In genomic region chr16:95749291-95750103, GRCm38 (mm10) we compare ENCODE assay signal across 10 mouse cellular contexts. TPM values are rescaled to one million over a fixed set of nuclear protein-coding genes. Genes with fewer than 3 reads are reported as not detected.
DNase-seq lines count a peak whose midpoint lies in the region; ATAC-seq lines count a peak whose summit lies in the region.
"Had no signal": no experiment of that assay in that cellular context is flagged by ENCODE, and none has a peak within 500 bp of the region (broad histone marks: within the 10 kb centered on the region; RNA-seq: fewer than 3 reads in every experiment).

No protein-coding gene starts in this region.

- 53% methylated on average over 12 of the region's 12 CpGs for WGBS in heart, embryonic 16.5 days
- whole genome bisulfite sequencing in forebrain, embryonic 12.5 days, result 81% methylated on average over 12 of the region's 12 CpGs

- H3K36me3 ChIP-seq in heart, embryonic 16.5 days (ENCODE audit: control insufficient read depth, insufficient read depth), result no peaks in the 10 kb centered on the region
- H3K36me3 ChIP-seq in forebrain, embryonic 12.5 days (replicated peaks), result no peaks in the 10 kb centered on the region
- H3K36me3 ChIP-seq: neural tube, embryonic 12.5 days had no signal

- peak overlapping the region; percentile 48; the same call in 1 of the 2 replicates for H3K27ac ChIP-seq in heart, embryonic 16.5 days (ENCODE audit: low read length)
- H3K27ac ChIP-seq in brown adipose tissue, adult 24 weeks (replicated peaks; ENCODE audit: low read depth, low read length), result peak overlapping the region; percentile 78
- H3K27ac ChIP-seq in forebrain, embryonic 12.5 days, result no peak overlapping the region
- H3K27ac ChIP-seq: neural tube, embryonic 12.5 days had no signal

- no peak for ATAC-seq in heart, embryonic 16.5 days (replicated peaks; ENCODE audit: extremely low read depth, insufficient read depth, low FRiP score)
- ATAC-seq in megakaryocyte-erythroid progenitor cell, adult 5-6 weeks (replicated peaks; ENCODE audit: low FRiP score, low TSS enrichment, poor library complexity, severe bottlenecking), result 0 out of 2 replicates have a peak, but pooled peaks have one; percentile 18
- no peak for ATAC-seq in forebrain, embryonic 12.5 days (ENCODE audit: low FRiP score)
- ATAC-seq in erythroid progenitor cell, adult 5-6 weeks (replicated peaks; ENCODE audit: low FRiP score, poor library complexity, severe bottlenecking), result no peak
- ATAC-seq: hindbrain, embryonic 16.5 days had no signal

- no peak overlapping the region for H3K4me3 ChIP-seq in heart, embryonic 16.5 days (ENCODE audit: low read length)
- no peak overlapping the region for H3K4me3 ChIP-seq in brown adipose tissue, adult 24 weeks (ENCODE audit: insufficient read depth, low read depth, low read length)
- no peak overlapping the region for H3K4me3 ChIP-seq in forebrain, embryonic 12.5 days (replicated peaks)
- H3K4me3 ChIP-seq: neural tube, embryonic 12.5 days had no signal

- peaks cover 33% of the 10 kb centered on the region for H3K4me1 ChIP-seq in heart, embryonic 16.5 days (ENCODE audit: control insufficient read depth, insufficient read depth, low read length)
- H3K4me1 ChIP-seq in brown adipose tissue, adult 24 weeks (ENCODE audit: control insufficient read depth, insufficient read depth, insufficient read length, low read length), result peaks cover 32% of the 10 kb centered on the region
- H3K4me1 ChIP-seq in forebrain, embryonic 12.5 days, result no peaks in the 10 kb centered on the region
- H3K4me1 ChIP-seq: neural tube, embryonic 12.5 days had no signal

- no peak overlapping the region for H3K4me2 ChIP-seq in heart, embryonic 16.5 days (ENCODE audit: low read depth, low read length)
- H3K4me2 ChIP-seq in forebrain, embryonic 12.5 days, result no peak overlapping the region
- H3K4me2 ChIP-seq: neural tube, embryonic 12.5 days had no signal

- no peaks in the 10 kb centered on the region for H3K27me3 ChIP-seq in heart, embryonic 16.5 days (ENCODE audit: control insufficient read depth, insufficient read depth, low read length)
- no peaks in the 10 kb centered on the region for H3K27me3 ChIP-seq in forebrain, embryonic 12.5 days
- H3K27me3 ChIP-seq: neural tube, embryonic 12.5 days had no signal

- no peak overlapping the region for H3K9ac ChIP-seq in heart, embryonic 16.5 days (ENCODE audit: low read length)
- H3K9ac ChIP-seq in forebrain, embryonic 12.5 days, result no peak overlapping the region
- H3K9ac ChIP-seq: neural tube, embryonic 12.5 days had no signal

- H3K9me3 ChIP-seq in heart, embryonic 16.5 days (replicated peaks; ENCODE audit: control insufficient read depth, low read length), result no peaks in the 10 kb centered on the region
- no peaks in the 10 kb centered on the region for H3K9me3 ChIP-seq in forebrain, embryonic 12.5 days
- H3K9me3 ChIP-seq: neural tube, embryonic 12.5 days had no signal

- DNase-seq in heart, postnatal 4 days, result no peak
- DNase-seq in 416B (ENCODE audit: low read depth), result peak; percentile 19
- DNase-seq in urinary bladder, postnatal 36 days (ENCODE audit: low spot score in 2 of 2), result no peak

RNA-seq across cellular contexts. Expression of gene Ets2, which starts 47.6 kb away (rescaled TPM):
- polyA plus RNA-seq in heart, embryonic 16.5 days (2015; fragmentation: Nextera tagmentation; extraction: Ambion mirVana), result 71.1 and 73.6 TPM in 2 replicates
- total RNA-seq in heart, postnatal 4 days (2021), result 100 to 1,000 TPM; 106 to 110 TPM
- 11.8 and 19.5 TPM in 2 replicates for polyA plus RNA-seq in brown adipose tissue, adult 24 weeks (2012; ENCODE audit: insufficient read depth, insufficient read length, missing spikeins)
- 9.0 and 9.3 TPM in 2 replicates for total RNA-seq in megakaryocyte-erythroid progenitor cell, adult 5-6 weeks (2014; fragmentation: Nextera tagmentation)
- total RNA-seq in megakaryocyte-erythroid progenitor cell, adult 5-6 weeks (2017), result 6.4 and 7.8 TPM in 2 replicates
- polyA plus RNA-seq in forebrain, embryonic 12.5 days (2016; fragmentation: Nextera tagmentation; extraction: Ambion mirVana), result 15.4 and 17.2 TPM in 2 replicates
- total RNA-seq in erythroid progenitor cell, adult 5-6 weeks (2015; ENCODE audit: low replicate concordance), result 8.6 and 10.5 TPM in 2 replicates
- total RNA-seq in erythroid progenitor cell, adult 5-6 weeks (2017; ENCODE audit: low replicate concordance), result 1.7 and 3.8 TPM in 2 replicates

Comparison
In these comparisons a context has a peak if more than half of its experiments do, and no peak if none do; other contexts are left out.
1. RNA of gene Ets2, which starts 47.6 kb away (total RNA-seq): 106 to 110 TPM in heart, postnatal 4 days; 1.7 to 10.5 TPM in erythroid progenitor cell, adult 5-6 weeks and 6.4 to 9.3 TPM in megakaryocyte-erythroid progenitor cell, adult 5-6 weeks; every median in the first group is over 4 times any median in the second.